Mouse (Mus musculus): ENCODE data around the gene Ccdc150. TPM values are rescaled to one million over a fixed set of nuclear protein-coding genes. Genes with fewer than 3 reads are reported as not detected.

The Ccdc150 gene
- polyA plus RNA-seq (2015; fragmentation: Nextera tagmentation; extraction: Ambion mirVana), result 0.21 TPM in 1 of 2 replicates, not detected in the other

- H3K27me3 ChIP-seq, result no peaks in the 10 kb centered on the region
- ATAC-seq (ENCODE audit: low read depth), result peak; percentile 100
- H3K4me3 ChIP-seq, result peak within 1 kb of the TSS; percentile 49
- peak within 1 kb of the TSS; percentile 68 for H3K9ac ChIP-seq
- H3K9me3 ChIP-seq, result no peaks in the 10 kb centered on the region
- H3K27ac ChIP-seq (replicated peaks), result no peak within 1 kb of the TSS
- H3K36me3 ChIP-seq, result no peaks in the 10 kb centered on the region
- H3K4me1 ChIP-seq (replicated peaks), result peaks cover 8% of the 10 kb centered on the region
- 18% methylated on average over 33 of the region's 33 CpGs for WGBS
- H3K4me2 ChIP-seq, result peak within 1 kb of the TSS; percentile 81
Measured at GRCm38 (mm10) chr1:54250158-54250866, at the start of gene Ccdc150. TSS of gene Ccdc150 (plus strand) at chr1:54250683.

- no peak overlapping the region for H3K27ac ChIP-seq (replicated peaks)
- H3K4me1 ChIP-seq (replicated peaks), result no peaks in the 10 kb centered on the region
- H3K4me2 ChIP-seq, result no peak overlapping the region
- H3K9ac ChIP-seq, result no peak overlapping the region
- 95% methylated on average over 3 of the region's 3 CpGs for WGBS
- no peak for ATAC-seq (ENCODE audit: low read depth)
- H3K27me3 ChIP-seq, result no peaks in the 10 kb centered on the region
- no peaks in the 10 kb centered on the region for H3K9me3 ChIP-seq
- no peak overlapping the region for H3K4me3 ChIP-seq
- no peaks in the 10 kb centered on the region for H3K36me3 ChIP-seq
Measured at GRCm38 (mm10) chr1:54220273-54220672, 30.2 kb upstream of the Ccdc150 start.

- Histone ChIP-seq H3K27ac (replicated peaks) (no peak overlapping the region), H3K36me3 (no peaks in the 10 kb centered on the region), H3K4me2 (no peak overlapping the region), H3K4me1 (replicated peaks) (no peaks in the 10 kb centered on the region), H3K27me3 (no peaks in the 10 kb centered on the region), H3K9me3 (no peaks in the 10 kb centered on the region), H3K4me3 (no peak overlapping the region), H3K9ac (no peak overlapping the region)
- ATAC-seq (ENCODE audit: low read depth), result no peak
- 91% methylated on average over 4 of the region's 4 CpGs for WGBS
Measured at GRCm38 (mm10) chr1:54242722-54243121, 7.8 kb upstream of the Ccdc150 start.

- no peak for ATAC-seq (ENCODE audit: low read depth)
- no peak overlapping the region for H3K4me2 ChIP-seq
- 62% methylated on average over 3 of the region's 3 CpGs for WGBS
Measured at GRCm38 (mm10) chr1:54275552-54275951, 25.1 kb downstream of the Ccdc150 start.

GRCm38 (mm10) chr1:54279628-54280027 lies 29.1 kb downstream of the Ccdc150 start:
- H3K27ac ChIP-seq (replicated peaks), result no peak overlapping the region
- no peak overlapping the region for H3K4me3 ChIP-seq
- no peaks in the 10 kb centered on the region for H3K9me3 ChIP-seq
- no peaks in the 10 kb centered on the region for H3K4me1 ChIP-seq (replicated peaks)
- no peak for ATAC-seq (ENCODE audit: low read depth)
- H3K4me2 ChIP-seq, result no peak overlapping the region
- no peaks in the 10 kb centered on the region for H3K36me3 ChIP-seq
- H3K27me3 ChIP-seq, result no peaks in the 10 kb centered on the region
- no peak overlapping the region for H3K9ac ChIP-seq
- 94% methylated on average over 1 of the region's 1 CpGs for WGBS

More at GRCm38 (mm10) chr1:54275552-54275951, 25.1 kb downstream of the Ccdc150 start:
- Histone ChIP-seq H3K9ac (no peak overlapping the region), H3K9me3 (no peaks in the 10 kb centered on the region), H3K27ac (replicated peaks) (no peak overlapping the region), H3K4me1 (replicated peaks) (no peaks in the 10 kb centered on the region), H3K36me3 (no peaks in the 10 kb centered on the region), H3K4me3 (no peak overlapping the region), H3K27me3 (no peaks in the 10 kb centered on the region)

GRCm38 (mm10) chr1:54280651-54281050 lies 30.2 kb downstream of the Ccdc150 start:
- H3K9ac ChIP-seq, result no peak overlapping the region
- H3K4me1 ChIP-seq (replicated peaks), result no peaks in the 10 kb centered on the region
- no peaks in the 10 kb centered on the region for H3K27me3 ChIP-seq
- ATAC-seq (ENCODE audit: low read depth), result no peak
- WGBS, result 90% methylated on average over 3 of the region's 3 CpGs
- H3K4me2 ChIP-seq, result no peak overlapping the region
- no peak overlapping the region for H3K4me3 ChIP-seq
- H3K9me3 ChIP-seq, result no peaks in the 10 kb centered on the region
- H3K27ac ChIP-seq (replicated peaks), result no peak overlapping the region
- no peaks in the 10 kb centered on the region for H3K36me3 ChIP-seq

- no peak for ATAC-seq (ENCODE audit: low read depth)
- WGBS, result 68% methylated on average over 2 of the region's 2 CpGs
- no peaks in the 10 kb centered on the region for H3K27me3 ChIP-seq
Measured at GRCm38 (mm10) chr1:54306404-54306803, 55.9 kb downstream of the Ccdc150 start.

GRCm38 (mm10) chr1:54326647-54327046 lies 76.2 kb downstream of the Ccdc150 start:
- WGBS, result 96% methylated on average over 2 of the region's 2 CpGs
- no peaks in the 10 kb centered on the region for H3K27me3 ChIP-seq

More at GRCm38 (mm10) chr1:54306404-54306803, 55.9 kb downstream of the Ccdc150 start:
- no peak overlapping the region for H3K9ac ChIP-seq
- no peak overlapping the region for H3K4me2 ChIP-seq
- H3K27ac ChIP-seq (replicated peaks), result no peak overlapping the region
- no peaks in the 10 kb centered on the region for H3K36me3 ChIP-seq
- H3K4me3 ChIP-seq, result no peak overlapping the region
- H3K9me3 ChIP-seq, result no peaks in the 10 kb centered on the region
- H3K4me1 ChIP-seq (replicated peaks), result no peaks in the 10 kb centered on the region

GRCm38 (mm10) chr1:54327876-54328545 lies 77.5 kb downstream of the Ccdc150 start:
- H3K4me2 ChIP-seq, result no peak overlapping the region
- H3K4me3 ChIP-seq, result no peak overlapping the region
- no peaks in the 10 kb centered on the region for H3K4me1 ChIP-seq (replicated peaks)
- no peaks in the 10 kb centered on the region for H3K36me3 ChIP-seq
- H3K27me3 ChIP-seq, result no peaks in the 10 kb centered on the region
- 90% methylated on average over 6 of the region's 6 CpGs for WGBS
- peaks cover 5% of the 10 kb centered on the region; the same call in 1 of the 2 replicates for H3K9me3 ChIP-seq
- H3K27ac ChIP-seq (replicated peaks), result no peak overlapping the region
- H3K9ac ChIP-seq, result no peak overlapping the region
- no peak for ATAC-seq (ENCODE audit: low read depth)

More at GRCm38 (mm10) chr1:54326647-54327046, 76.2 kb downstream of the Ccdc150 start:
- Histone ChIP-seq H3K9me3 (peaks cover 5% of the 10 kb centered on the region; the same call in 1 of the 2 replicates), H3K4me2 (no peak overlapping the region), H3K4me1 (replicated peaks) (no peaks in the 10 kb centered on the region), H3K9ac (no peak overlapping the region), H3K36me3 (no peaks in the 10 kb centered on the region), H3K27ac (replicated peaks) (no peak overlapping the region), H3K4me3 (no peak overlapping the region)
- no peak for ATAC-seq (ENCODE audit: low read depth)

- Histone ChIP-seq H3K4me3 (no peak overlapping the region), H3K4me2 (no peak overlapping the region), H3K9me3 (no peaks in the 10 kb centered on the region), H3K36me3 (no peaks in the 10 kb centered on the region), H3K27ac (replicated peaks) (no peak overlapping the region), H3K27me3 (no peaks in the 10 kb centered on the region), H3K9ac (no peak overlapping the region), H3K4me1 (replicated peaks) (no peaks in the 10 kb centered on the region)
- WGBS, result 69% methylated on average over 4 of the region's 4 CpGs
- ATAC-seq (ENCODE audit: low read depth), result no peak
Measured at GRCm38 (mm10) chr1:54332988-54333387, 82.5 kb downstream of the Ccdc150 start.

GRCm38 (mm10) chr1:54354786-54355185 lies 104.3 kb downstream of the Ccdc150 start:
- WGBS, result 90% methylated on average over 4 of the region's 4 CpGs
- Histone ChIP-seq H3K27me3 (no peaks in the 10 kb centered on the region), H3K4me2 (no peak overlapping the region), H3K9me3 (no peaks in the 10 kb centered on the region), H3K27ac (replicated peaks) (no peak overlapping the region), H3K36me3 (no peaks in the 10 kb centered on the region), H3K4me3 (no peak overlapping the region), H3K9ac (no peak overlapping the region), H3K4me1 (replicated peaks) (no peaks in the 10 kb centered on the region)
- no peak for ATAC-seq (ENCODE audit: low read depth)

- no peak overlapping the region for H3K9ac ChIP-seq
- H3K4me2 ChIP-seq, result no peak overlapping the region
- WGBS, result 81% methylated on average over 5 of the region's 5 CpGs
Measured at GRCm38 (mm10) chr1:54355485-54355884, 105.0 kb downstream of the Ccdc150 start.

More at GRCm38 (mm10) chr1:54355485-54355884, 105.0 kb downstream of the Ccdc150 start:
- H3K36me3 ChIP-seq, result no peaks in the 10 kb centered on the region
- no peak overlapping the region for H3K27ac ChIP-seq (replicated peaks)
- no peaks in the 10 kb centered on the region for H3K9me3 ChIP-seq
- no peaks in the 10 kb centered on the region for H3K4me1 ChIP-seq (replicated peaks)
- H3K4me3 ChIP-seq, result no peak overlapping the region
- no peak for ATAC-seq (ENCODE audit: low read depth)
- no peaks in the 10 kb centered on the region for H3K27me3 ChIP-seq
